Mouse (Mus musculus): ENCODE results near the gene Trank1.

- TF ChIP-seq CTCF (IDR thresholded peaks at IDR 0.05; ENCODE audit: borderline replicate concordance, extremely low read depth, insufficient read depth, insufficient read length) (no peak), POLR2A (IDR thresholded peaks at IDR 0.05; ENCODE audit: borderline replicate concordance, extremely low read depth, insufficient read depth, insufficient read length, poor library complexity, severe bottlenecking) (no peak)
These were observed 101.1 kb downstream of the Trank1 start for GRCm38 (mm10) chr9:111412471-111413160.
